Mouse (Mus musculus): ENCODE measurements at regions not wholly inside any gene's neighbourhood (a gene's known extent, or its start where the extent isn't known, plus 50 kb on each side); places are given as distances from the start of the nearest gene placed in this dataset.

- intact Hi-C loops (cut with DNase I): no loop called here
- no peak for DNase-seq (ENCODE audit: low spot score in 2 of 2)
Measured at GRCm38 (mm10) chr14:99758045-99758444, 459.6 kb downstream of the Klf5 start.

DNA sequence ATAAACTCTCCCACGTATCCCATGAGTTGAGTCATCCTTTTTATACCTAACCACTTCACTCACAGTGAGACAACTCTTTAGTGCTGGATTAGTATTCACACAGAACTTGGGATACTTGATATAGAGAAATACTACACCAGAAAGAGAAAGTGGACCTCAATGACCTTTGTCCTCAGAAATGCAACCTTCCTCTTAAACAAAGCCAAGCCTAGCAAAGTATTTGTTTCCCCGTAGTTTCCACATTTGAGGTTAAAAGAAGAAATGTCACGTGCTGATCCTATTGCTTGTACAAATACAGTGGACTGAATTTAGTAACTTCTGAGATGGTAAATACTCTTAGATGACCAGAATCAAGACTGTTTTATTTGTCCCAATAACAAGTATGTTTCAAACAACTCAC is 464.8 kb downstream of the Klf5 start:
- DNase-seq (ENCODE audit: low spot score in 2 of 2): no peak
- intact Hi-C loops (cut with DNase I): no loop called here

DNA sequence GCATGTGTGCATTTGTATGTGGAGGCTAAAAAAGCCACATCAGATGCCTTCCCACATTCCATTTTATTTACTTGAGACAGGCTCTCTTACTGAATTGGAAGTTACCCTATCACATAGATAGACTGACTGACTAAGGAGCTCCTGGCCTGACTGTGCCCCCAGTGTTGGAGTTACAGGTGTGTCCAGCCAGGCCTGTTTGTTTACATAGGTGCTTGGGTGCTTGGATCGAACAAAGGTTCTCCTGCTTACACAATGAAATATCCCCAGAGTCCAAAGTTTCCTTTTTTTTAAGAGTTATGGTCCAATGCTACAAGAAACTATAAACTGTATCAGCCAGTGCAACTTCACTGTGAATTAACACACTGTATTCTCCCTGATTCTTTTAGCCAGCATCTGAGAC is 472.5 kb downstream of the Klf5 start:
- no peak for DNase-seq (ENCODE audit: low spot score in 2 of 2)
- intact Hi-C loops (cut with DNase I): no loop called here

GRCm38 (mm10) chr14:99772774-99773423 is 474.4 kb downstream of the Klf5 start:
- DNase-seq (ENCODE audit: low spot score in 2 of 2): no peak
- intact Hi-C loops (cut with DNase I): no loop called here

GRCm38 (mm10) chr14:99778477-99778876 is 480.0 kb downstream of the Klf5 start:
- intact Hi-C loops (cut with DNase I): no loop called here
- no peak for DNase-seq (ENCODE audit: low spot score in 2 of 2)

- intact Hi-C loops (cut with DNase I): no loop called here
- DNase-seq (ENCODE audit: low spot score in 2 of 2): no peak
Measured at GRCm38 (mm10) chr14:99778957-99779356, 480.5 kb downstream of the Klf5 start.

GRCm38 (mm10) chr14:99783646-99784045 is 485.2 kb downstream of the Klf5 start:
- no peak for DNase-seq (ENCODE audit: low spot score in 2 of 2)
- intact Hi-C loops (cut with DNase I): no loop called here

DNA sequence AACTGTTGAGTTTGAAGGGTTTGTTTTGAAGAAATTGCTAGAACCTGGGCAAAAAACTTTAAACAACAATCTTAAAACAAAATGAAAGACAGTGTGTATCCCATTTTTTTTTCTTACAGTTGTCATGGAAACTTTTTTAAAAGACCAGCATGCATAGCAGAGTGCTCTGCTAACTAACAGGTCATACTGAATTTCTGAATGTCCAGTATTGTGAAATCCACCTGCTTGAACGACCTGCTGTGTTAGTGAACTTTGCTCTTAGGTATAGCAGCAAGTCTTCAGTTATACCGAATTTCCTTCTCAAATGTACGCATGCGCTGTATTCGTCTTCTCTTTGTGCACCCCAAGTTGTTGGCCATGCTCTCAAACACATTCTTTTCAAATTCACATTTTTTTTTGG is 486.6 kb downstream of the Klf5 start:
- no peak for DNase-seq (ENCODE audit: low spot score in 2 of 2)
- intact Hi-C loops (cut with DNase I): no loop called here

GRCm38 (mm10) chr14:99786367-99786766 is 487.9 kb downstream of the Klf5 start:
- intact Hi-C loops (cut with DNase I): no loop called here
- DNase-seq (ENCODE audit: low spot score in 2 of 2): no peak

DNA sequence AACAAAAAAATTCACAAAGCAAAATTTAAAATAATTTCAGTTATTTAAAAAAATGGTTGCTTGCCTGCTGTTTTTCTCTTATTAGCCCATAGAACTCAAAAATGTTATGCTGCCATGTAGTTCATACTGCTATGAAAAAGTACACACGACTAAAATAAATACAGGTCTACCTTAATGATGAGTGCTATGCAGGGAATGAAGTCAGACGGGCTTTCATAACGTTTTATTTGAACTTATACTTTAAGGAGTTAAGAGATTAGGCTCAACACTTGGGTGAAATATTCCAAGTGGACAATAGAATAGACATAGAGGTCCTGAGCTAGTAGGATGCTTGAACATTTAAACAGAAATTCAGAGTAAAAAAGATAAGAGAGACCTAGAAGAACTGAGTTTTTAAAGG is 489.7 kb downstream of the Klf5 start:
- intact Hi-C loops (cut with DNase I): no loop called here

GRCm38 (mm10) chr14:99796293-99796692 is 488.2 kb downstream of the Klf12 start:
- no peak for DNase-seq (ENCODE audit: low spot score in 2 of 2)
- intact Hi-C loops (cut with DNase I): no loop called here

More for the DNA sequence above, 489.7 kb downstream of the Klf5 start:
- no peak for DNase-seq (ENCODE audit: low spot score in 2 of 2)

DNA sequence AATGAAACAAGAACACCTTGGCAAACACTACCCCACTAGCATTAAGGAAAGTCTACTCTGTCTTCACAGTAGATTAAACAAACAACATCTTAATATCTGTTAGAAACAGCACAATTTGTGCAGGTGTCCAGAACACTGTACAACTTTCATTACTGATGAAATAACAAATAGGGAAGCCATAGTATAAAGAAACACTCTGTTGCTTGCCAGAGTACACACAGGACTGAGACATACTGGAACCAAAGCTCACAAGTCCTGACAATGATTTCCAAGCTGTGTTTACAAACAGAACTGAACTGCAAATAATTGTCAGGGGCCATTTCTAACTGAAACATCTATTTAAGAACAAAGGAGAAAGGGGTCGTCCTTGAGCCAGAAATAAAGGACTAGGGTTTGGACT is 478.4 kb downstream of the Klf12 start:
- intact Hi-C loops (cut with DNase I): no loop called here

GRCm38 (mm10) chr14:99806599-99806998 is 477.9 kb downstream of the Klf12 start:
- intact Hi-C loops (cut with DNase I): no loop called here
- no peak for DNase-seq (ENCODE audit: low spot score in 2 of 2)

More for the DNA sequence above, 478.4 kb downstream of the Klf12 start:
- no peak for DNase-seq (ENCODE audit: low spot score in 2 of 2)

DNA sequence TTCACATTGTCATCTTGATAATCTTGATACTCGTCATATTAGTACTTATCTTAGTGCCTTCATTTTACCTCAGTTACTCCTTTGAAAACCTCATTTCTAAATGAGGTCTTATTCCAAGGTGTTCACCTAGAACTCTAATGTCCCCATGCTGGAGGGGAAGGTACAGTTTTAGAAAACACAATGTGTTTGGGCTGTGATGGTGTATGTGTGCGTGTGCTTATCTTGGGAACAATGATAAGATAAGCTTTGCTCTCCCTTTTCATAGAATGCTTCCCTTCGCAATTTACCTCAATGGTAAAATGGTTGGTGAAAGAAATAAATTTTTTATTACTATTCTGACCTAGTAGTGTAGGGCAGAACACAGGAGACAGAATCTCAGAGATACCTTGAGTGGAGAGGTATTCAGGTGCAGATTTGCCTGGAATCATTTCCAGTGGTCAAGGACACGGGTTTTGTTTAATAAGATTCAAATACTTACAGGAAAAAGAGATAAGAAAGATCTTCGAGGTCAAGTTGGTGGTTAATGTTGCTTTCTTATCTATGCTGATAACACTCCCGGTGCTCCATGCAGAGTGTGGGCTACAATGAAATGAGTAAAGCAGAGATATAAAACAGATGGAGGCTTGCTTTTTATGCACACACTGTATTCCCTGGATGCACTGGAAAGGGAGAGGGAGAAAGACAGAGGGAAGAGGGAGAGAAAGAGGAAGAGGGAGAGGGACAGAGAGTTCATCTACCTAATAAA is 471.6 kb downstream of the Klf12 start:
- no peak for DNase-seq (ENCODE audit: low spot score in 2 of 2)
- intact Hi-C loops (cut with DNase I): no loop called here
